Mouse (Mus musculus) adipocyte (in vitro differentiated cells): ENCODE measurements at regions not wholly inside any gene's neighbourhood (a gene's known extent, or its start where the extent isn't known, plus 50 kb on each side); places are given as distances from the start of the nearest gene placed in this dataset.
"Not testable (repeated sequence)": the region's sequence is repeated elsewhere in the genome, so short reads cannot be mapped to it uniquely, and the experiment has no call there.

ENCODE experiments used
- DNase-seq: peaks from one replicate; pipeline ENCODE4 v3.0.0-alpha.2; 2016; ENCODE audit warnings: low spot score

DNA sequence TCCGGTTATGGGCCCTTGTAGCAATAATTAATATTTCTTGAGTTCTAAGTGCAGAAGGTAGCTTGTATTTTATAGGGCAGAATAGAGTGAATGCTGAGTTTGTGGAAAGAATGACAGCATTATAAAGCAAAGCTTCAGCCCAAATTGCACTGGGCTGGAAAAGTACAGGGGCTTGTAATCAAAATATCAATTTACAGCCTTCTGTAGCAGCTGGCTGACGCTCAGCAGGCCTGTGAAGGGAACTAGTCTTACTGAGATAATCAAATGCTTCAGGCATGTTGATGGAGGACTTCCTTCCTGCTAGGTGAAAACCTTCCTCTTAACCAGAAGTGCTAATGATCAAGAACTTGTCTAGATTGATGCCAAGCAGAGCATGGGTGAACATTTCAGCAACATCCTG is 257.9 kb upstream of the Sdr16c6 start:
- no peak for DNase-seq

- DNase-seq, result no peak
Measured at GRCm38 (mm10) chr4:4333472-4334123, 256.3 kb upstream of the Sdr16c6 start.

- DNase-seq, result no peak
Measured at GRCm38 (mm10) chr4:4331105-4331504, 253.8 kb upstream of the Sdr16c6 start.

DNA sequence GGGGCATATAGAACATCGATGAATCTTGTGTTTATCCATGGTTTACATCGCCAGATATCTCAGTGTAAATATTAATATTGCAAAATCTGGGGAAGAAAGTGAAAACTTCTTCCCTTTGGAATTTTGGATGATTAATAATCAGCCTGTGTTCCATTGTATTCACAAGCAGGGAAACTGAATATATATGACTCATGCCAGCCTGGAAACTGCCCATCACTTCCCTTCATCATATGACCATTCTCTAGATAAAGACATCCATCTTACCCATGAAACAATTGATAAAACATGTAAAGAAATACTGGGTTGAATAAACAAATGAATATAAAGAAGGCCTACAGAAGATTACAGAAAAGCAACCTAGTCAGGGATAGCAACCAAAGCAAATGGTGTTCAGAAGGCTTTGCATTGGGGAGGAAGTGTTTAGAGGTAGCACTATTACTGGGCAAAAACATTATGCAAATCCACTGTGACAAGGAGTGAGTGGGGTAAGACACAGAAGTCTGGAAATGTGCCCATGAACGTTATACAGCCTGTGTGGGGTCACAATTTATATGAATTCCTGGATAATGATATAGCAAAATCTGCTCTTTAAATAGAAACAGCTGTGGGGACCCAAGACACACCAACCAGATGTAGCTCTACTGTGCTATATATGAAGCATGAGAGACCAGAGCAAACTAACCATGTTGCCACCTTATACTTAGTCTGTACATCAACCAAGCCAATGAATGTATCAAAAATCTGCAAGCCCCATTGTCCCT is 238.5 kb upstream of the Sdr16c6 start:
- DNase-seq, result no peak

DNA sequence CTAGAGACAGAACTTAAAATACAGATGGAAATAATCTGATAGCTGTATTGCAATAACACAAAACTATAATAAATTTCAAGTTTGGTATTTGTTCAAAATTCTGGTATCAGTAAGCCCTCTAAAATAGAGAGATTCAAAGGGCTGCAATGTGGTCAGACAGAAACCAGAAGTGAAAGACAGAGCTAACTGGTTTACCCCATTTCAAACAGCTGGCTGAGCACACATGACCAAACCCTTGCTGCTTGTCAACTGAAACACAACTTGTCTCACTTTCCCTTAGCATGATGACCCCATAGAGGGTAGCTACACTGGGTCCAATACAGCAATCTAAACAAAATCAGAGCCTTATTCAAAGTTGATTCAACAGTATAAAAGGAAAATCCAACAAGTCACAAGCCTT is 234.2 kb upstream of the Sdr16c6 start:
- DNase-seq, result no peak

GRCm38 (mm10) chr4:4306922-4307321 is 229.6 kb upstream of the Sdr16c6 start:
- no peak for DNase-seq

- DNase-seq, result peak; percentile 72
Measured at GRCm38 (mm10) chr4:4305740-4306249, 228.5 kb upstream of the Sdr16c6 start.

- DNase-seq, result peak; percentile 68
Measured at GRCm38 (mm10) chr4:4304666-4305065, 227.3 kb upstream of the Sdr16c6 start.

- DNase-seq, result no peak
Measured at GRCm38 (mm10) chr4:4300189-4300879, 223.0 kb upstream of the Sdr16c6 start.

DNA sequence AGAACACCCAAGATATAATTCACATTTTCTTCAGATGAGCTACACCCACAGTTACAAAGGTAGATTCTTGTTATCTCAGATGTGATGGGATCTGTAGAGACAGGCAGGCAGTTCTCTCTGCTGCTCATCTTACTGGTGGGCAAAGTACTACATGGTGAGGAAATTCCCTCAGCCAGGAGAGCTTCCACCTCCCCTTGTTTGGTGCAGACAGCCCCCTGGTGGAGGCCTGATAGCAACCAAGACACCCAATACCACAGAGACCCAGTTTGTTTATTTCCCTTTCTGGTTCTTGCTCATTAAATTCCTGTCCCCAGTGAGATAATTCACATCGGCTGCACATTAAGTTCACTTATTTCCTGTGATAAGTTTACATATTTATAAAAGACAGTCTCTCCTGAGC is 222.3 kb upstream of the Sdr16c6 start:
- peak; percentile 52 for DNase-seq

GRCm38 (mm10) chr4:4249601-4250000 is 172.3 kb upstream of the Sdr16c6 start:
- DNase-seq, result no peak

- no peak for DNase-seq
Measured at GRCm38 (mm10) chr4:4247669-4248068, 170.3 kb upstream of the Sdr16c6 start.

GRCm38 (mm10) chr4:4242306-4242980 is 165.1 kb upstream of the Sdr16c6 start:
- not testable (repeated sequence) for DNase-seq

DNA sequence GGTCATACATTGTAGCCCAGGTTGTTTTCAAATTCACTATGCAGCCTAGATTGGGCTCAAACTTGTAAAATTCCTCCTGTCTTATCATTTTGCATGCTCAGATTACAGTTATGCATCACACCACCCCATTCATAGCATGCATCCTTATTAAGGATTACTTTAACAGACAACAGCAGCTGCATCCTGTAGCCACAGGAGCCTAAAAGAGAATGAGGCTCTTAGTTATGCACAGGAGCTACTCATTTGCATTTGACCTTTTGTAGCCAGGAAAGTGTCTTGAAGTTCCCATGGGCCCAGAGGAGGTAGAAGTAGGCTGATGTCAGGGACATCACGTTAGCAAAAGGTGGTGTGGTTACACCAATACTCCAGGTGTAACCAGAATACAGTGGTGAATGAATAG is 148.9 kb upstream of the Sdr16c6 start:
- DNase-seq, result no peak

DNA sequence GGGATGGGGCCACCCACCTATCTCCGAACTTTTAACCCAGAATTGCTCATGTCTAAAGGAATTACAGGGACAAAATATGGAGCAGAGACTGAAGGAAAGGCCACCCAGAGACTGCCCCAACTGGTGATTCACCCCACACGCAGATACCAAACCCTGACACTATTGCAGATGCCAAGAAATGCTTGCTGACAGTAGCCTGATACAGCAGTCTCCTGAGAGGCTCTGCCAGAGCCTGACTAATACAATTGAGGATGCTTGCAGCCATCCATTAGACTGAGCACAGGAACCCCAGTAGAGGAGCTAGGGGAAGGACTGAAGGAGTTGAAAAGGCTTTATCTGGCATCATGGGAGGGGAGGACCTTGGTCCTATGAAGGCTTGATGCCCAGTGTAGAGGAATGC is 142.4 kb upstream of the Sdr16c6 start:
- no peak for DNase-seq

- DNase-seq, result no peak
Measured at GRCm38 (mm10) chr4:4211892-4212291, 134.6 kb upstream of the Sdr16c6 start.

- no peak for DNase-seq
Measured at GRCm38 (mm10) chr4:4205158-4205557, 127.8 kb upstream of the Sdr16c6 start.

DNA sequence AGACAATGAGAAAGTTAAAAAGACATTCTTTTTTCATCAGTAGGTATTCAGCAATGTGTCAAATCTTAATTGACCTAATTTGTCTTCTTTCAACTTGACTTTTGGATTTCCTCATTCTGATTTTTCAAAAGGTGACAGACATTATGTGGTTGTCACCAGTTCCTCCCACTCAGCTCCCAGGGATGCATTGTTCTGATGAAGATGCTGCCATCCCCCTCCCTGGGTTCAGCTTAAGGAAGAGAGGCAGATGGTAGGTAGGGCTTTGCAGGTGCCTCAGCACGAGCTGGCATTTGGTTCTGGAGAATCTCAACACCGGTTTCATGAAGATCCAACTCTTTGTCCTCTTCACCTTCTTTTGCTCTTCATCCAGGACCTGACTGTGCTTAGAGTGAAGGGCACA is 122.0 kb upstream of the Sdr16c6 start:
- no peak for DNase-seq

DNA sequence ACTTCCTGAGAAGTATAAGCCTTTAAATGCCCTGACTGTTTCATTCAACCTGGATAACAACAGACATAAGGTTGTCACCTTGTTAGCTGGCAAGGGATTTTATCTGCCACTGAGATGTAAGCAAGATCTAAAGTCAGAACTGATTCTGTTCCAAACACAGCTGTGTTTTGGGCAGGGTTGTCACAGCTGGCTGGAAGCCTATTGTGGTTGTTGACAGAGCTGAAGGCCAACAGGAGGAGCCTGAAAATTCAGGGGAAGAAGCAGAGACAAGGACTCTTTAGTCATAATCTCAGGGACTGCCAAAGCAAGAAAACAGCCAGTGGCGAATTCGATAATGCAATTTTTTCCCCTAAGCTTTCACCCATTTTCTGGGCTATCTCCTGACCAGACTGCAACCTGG is 118.5 kb upstream of the Sdr16c6 start:
- DNase-seq, result peak; percentile 89

GRCm38 (mm10) chr4:4195250-4195649 is 117.9 kb upstream of the Sdr16c6 start:
- no peak for DNase-seq
